Comparison of ENCODE assay signal across 1 mouse cellular context in the genomic region with DNA sequence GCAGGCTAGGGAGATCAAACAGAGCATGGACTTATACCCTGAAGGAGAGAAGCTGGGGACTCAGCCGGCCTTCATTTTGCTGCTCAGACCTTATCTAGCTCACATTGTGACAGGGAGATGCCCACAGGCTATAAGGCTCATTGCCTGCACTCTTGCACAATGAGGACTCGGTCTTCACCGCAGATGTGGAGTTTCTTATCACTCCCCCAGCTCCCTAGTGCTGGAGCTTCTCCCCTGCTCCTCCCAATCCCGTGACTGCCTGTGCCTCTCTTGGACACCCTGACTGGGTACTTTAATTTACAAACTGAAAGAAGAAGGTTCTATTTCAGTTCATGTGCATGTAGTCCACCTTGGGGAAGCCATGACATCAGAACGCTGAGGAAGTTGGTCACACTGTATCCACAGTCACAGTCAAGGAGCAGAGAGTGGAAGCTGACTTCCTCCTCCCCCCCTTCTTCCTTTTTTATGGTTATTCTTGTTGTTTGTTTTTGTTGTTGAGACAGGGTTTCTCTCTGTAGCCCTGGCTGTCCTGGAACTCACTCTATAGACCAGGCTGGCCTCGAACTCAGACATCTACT.
TF ChIP-seq lines count a peak whose summit lies in the region.

No protein-coding gene starts in this region.

TF ChIP-seq in MEL, 35 proteins besides CTCF, POLR2A, EP300 and RAD21 (continued from another document):
- peak; percentile 41; the same call in 1 of the 2 replicates for TF ChIP-seq SIN3A (IDR thresholded peaks at IDR 0.05; ENCODE audit: low read length)
- TF ChIP-seq USF1 (IDR thresholded peaks at IDR 0.05; ENCODE audit: low read depth, low read length): 0 out of 2 replicates have a peak, but pooled peaks have one; percentile 51
- TF ChIP-seq ZMIZ1 (IDR thresholded peaks at IDR 0.05; ENCODE audit: low read depth, low read length): no peak
- TF ChIP-seq NRF1 (IDR thresholded peaks at IDR 0.05; ENCODE audit: insufficient read depth, low read depth, low read length, poor library complexity, severe bottlenecking): no peak
- TF ChIP-seq TCF12 (IDR thresholded peaks at IDR 0.05; ENCODE audit: low read depth, low read length): peak; percentile 34; the same call in 1 of the 2 replicates
- peak; percentile 90 for TF ChIP-seq BHLHE40 (IDR thresholded peaks at IDR 0.05; ENCODE audit: borderline replicate concordance, low read depth, low read length)
- TF ChIP-seq MYB (IDR thresholded peaks at IDR 0.05; ENCODE audit: low read depth, low read length): no peak
- TF ChIP-seq TAL1 (IDR thresholded peaks at IDR 0.05; ENCODE audit: low read length): no peak
- TF ChIP-seq MXI1 (IDR thresholded peaks at IDR 0.05; ENCODE audit: low read depth, low read length): no peak; the same call in 1 of the 2 replicates
- TF ChIP-seq ZKSCAN1 (IDR thresholded peaks at IDR 0.05; ENCODE audit: low read depth, low read length): no peak
- TF ChIP-seq UBTF (IDR thresholded peaks at IDR 0.05; ENCODE audit: borderline replicate concordance, insufficient read depth, low read depth, low read length): no peak
- TF ChIP-seq TBP (IDR thresholded peaks at IDR 0.05; ENCODE audit: low read depth, low read length): no peak
- no peak for TF ChIP-seq MAFK (IDR thresholded peaks at IDR 0.05; ENCODE audit: borderline replicate concordance, low read depth, low read length)
- no peak for TF ChIP-seq ELF1 (IDR thresholded peaks at IDR 0.05; ENCODE audit: low read depth, low read length)
- TF ChIP-seq MAX (IDR thresholded peaks at IDR 0.05; ENCODE audit: low read length): no peak
- no peak for TF ChIP-seq JUND (IDR thresholded peaks at IDR 0.05; ENCODE audit: low read depth, low read length)
- peak; percentile 52 for TF ChIP-seq RCOR1 (IDR thresholded peaks at IDR 0.05; ENCODE audit: low read depth, low read length)
- TF ChIP-seq POLR2AphosphoS2 (IDR thresholded peaks at IDR 0.05; ENCODE audit: low read length): no peak
- no peak for TF ChIP-seq SMC3 (IDR thresholded peaks at IDR 0.05; ENCODE audit: low read depth, low read length)
- no peak for TF ChIP-seq E2F4 (IDR thresholded peaks at IDR 0.05; ENCODE audit: borderline replicate concordance, low read depth, low read length)
- no peak for TF ChIP-seq GABPA (IDR thresholded peaks at IDR 0.05; ENCODE audit: low read depth, low read length)
- TF ChIP-seq CHD1 (IDR thresholded peaks at IDR 0.05; ENCODE audit: low read depth, low read length): no peak
